Mouse (Mus musculus): ENCODE results near the gene Rpusd3.
A peak's percentile ranks its signal among the peaks of the same experiment; 100 is the strongest.

The Rpusd3 gene

GRCm38 (mm10) chr6:113419199-113419587, at the start of gene Rpusd3:
Gene Rpusd3, minus strand, starts transcription at chr6:113419340.
- DNase-seq (ENCODE audit: low read depth, low spot score) = peak; percentile 99

GRCm38 (mm10) chr6:113468512-113468911, 49.4 kb upstream of the Rpusd3 start:
- DNase-seq (ENCODE audit: low read depth, low spot score) = no peak

- DNase-seq (ENCODE audit: low read depth, low spot score) = no peak
Measured at GRCm38 (mm10) chr6:113465602-113466001, 46.5 kb upstream of the Rpusd3 start.

GRCm38 (mm10) chr6:113464040-113464439, 44.9 kb upstream of the Rpusd3 start:
- no peak for DNase-seq (ENCODE audit: low read depth, low spot score)

GRCm38 (mm10) chr6:113458635-113459034, 39.5 kb upstream of the Rpusd3 start:
- no peak for DNase-seq (ENCODE audit: low read depth, low spot score)

GRCm38 (mm10) chr6:113457952-113458534, 38.9 kb upstream of the Rpusd3 start, which contains the start of gene Il17re:
Gene Il17re, plus strand, starts transcription at chr6:113458484.
- no peak for DNase-seq (ENCODE audit: low read depth, low spot score)

GRCm38 (mm10) chr6:113455007-113455406, 35.9 kb upstream of the Rpusd3 start:
- DNase-seq (ENCODE audit: low read depth, low spot score) = no peak

GRCm38 (mm10) chr6:113451839-113452238, 32.7 kb upstream of the Rpusd3 start:
- DNase-seq (ENCODE audit: low read depth, low spot score) = no peak

- no peak for DNase-seq (ENCODE audit: low read depth, low spot score)
Measured at GRCm38 (mm10) chr6:113447639-113448038, 28.5 kb upstream of the Rpusd3 start.

- DNase-seq (ENCODE audit: low read depth, low spot score) = no peak
Measured at GRCm38 (mm10) chr6:113444207-113444965, 25.2 kb upstream of the Rpusd3 start.

GRCm38 (mm10) chr6:113443091-113443490, 24.0 kb upstream of the Rpusd3 start:
- peak; percentile 19 for DNase-seq (ENCODE audit: low read depth, low spot score)

- DNase-seq (ENCODE audit: low read depth, low spot score) = peak; percentile 93
Measured at GRCm38 (mm10) chr6:113442442-113443090, 23.4 kb upstream of the Rpusd3 start, which contains the start of gene Jagn1. Gene Jagn1, plus strand, starts transcription at chr6:113442569.

GRCm38 (mm10) chr6:113442087-113442441, 22.9 kb upstream of the Rpusd3 start:
- DNase-seq (ENCODE audit: low read depth, low spot score) = no peak

GRCm38 (mm10) chr6:113441147-113441680, 22.1 kb upstream of the Rpusd3 start:
- DNase-seq (ENCODE audit: low read depth, low spot score) = peak; percentile 77

GRCm38 (mm10) chr6:113440686-113441085, 21.5 kb upstream of the Rpusd3 start:
- DNase-seq (ENCODE audit: low read depth, low spot score) = no peak

GRCm38 (mm10) chr6:113438721-113439430, 19.7 kb upstream of the Rpusd3 start:
- no peak for DNase-seq (ENCODE audit: low read depth, low spot score)

GRCm38 (mm10) chr6:113437135-113437534, 18.0 kb upstream of the Rpusd3 start:
- no peak for DNase-seq (ENCODE audit: low read depth, low spot score)

GRCm38 (mm10) chr6:113435664-113436205, 16.6 kb upstream of the Rpusd3 start, which contains the start of gene Cidec:
Gene Cidec, minus strand, starts transcription at chr6:113435760.
- no peak for DNase-seq (ENCODE audit: low read depth, low spot score)

- DNase-seq (ENCODE audit: low read depth, low spot score) = no peak
Measured at GRCm38 (mm10) chr6:113434691-113435090, 15.6 kb upstream of the Rpusd3 start.

GRCm38 (mm10) chr6:113433661-113434060, 14.5 kb upstream of the Rpusd3 start:
- no peak for DNase-seq (ENCODE audit: low read depth, low spot score)

GRCm38 (mm10) chr6:113431801-113432200, 12.7 kb upstream of the Rpusd3 start:
- no peak for DNase-seq (ENCODE audit: low read depth, low spot score)

Data from mesoderm, embryonic 11.5 days (tissue).